Mouse (Mus musculus) testis, adult 2 months (tissue): ENCODE results near the gene Gm10198.

Source experiments
- CTCF ChIP-seq: fragments of 200-500 bp; IDR thresholded peaks from 2 replicates; pipeline ENCODE4 v1.5.1; 2012; ENCODE audit warnings: low read depth, mild to moderate bottlenecking, inconsistent platforms, low read length, moderate library complexity; ENCODE audit not compliant: control insufficient read depth, insufficient read depth, insufficient replicate concordance
- POLR2A ChIP-seq: fragments of 200-500 bp; IDR thresholded peaks from 2 replicates; pipeline ENCODE4 v1.6.1; 2012; ENCODE audit warnings: low read depth, mild to moderate bottlenecking, inconsistent platforms, low read length, moderate library complexity; ENCODE audit not compliant: control insufficient read depth

- TF ChIP-seq CTCF (no peak), POLR2A (no peak)
These were observed 5.5 kb downstream of the Gm10198 start for GRCm38 (mm10) chr13:111598111-111598510.
